Mouse (Mus musculus) forebrain, embryonic 13.5 days (tissue): ENCODE measurements around the gene Gm15517. TPM values are rescaled to one million over a fixed set of nuclear protein-coding genes. Genes with fewer than 3 reads are reported as not detected.

Experiments
- polyA plus RNA-seq: library from polyadenylated mRNA; unstranded; fragments of >200 nt; fragmentation: Nextera tagmentation; extraction: Ambion mirVana; gene quantifications from 2 replicates; pipeline ENCODE4 v1.2.1, GENCODE M21; 2015

Gene Gm15517
- polyA plus RNA-seq, 1 experiment from 2014 or later = not detected

Other genes with a start within 250 kb of the Gm15517 start
- gene Klk1b26, start 249.3 kb upstream of the Gm15517 start, polyA plus RNA-seq = not detected in 2 replicates
- gene Klk1b27, start 209.2 kb upstream of the Gm15517 start, polyA plus RNA-seq = not detected in 2 replicates
- not detected in 2 replicates for gene Klk1b21, start 159.1 kb upstream of the Gm15517 start, polyA plus RNA-seq
- not detected in 2 replicates for gene Klk1b22, start 148.8 kb upstream of the Gm15517 start, polyA plus RNA-seq
- gene Klk1b16, start 124.7 kb upstream of the Gm15517 start, polyA plus RNA-seq = not detected in 2 replicates
- gene Klk1b24, start 73.2 kb upstream of the Gm15517 start, polyA plus RNA-seq = not detected in 2 replicates
- gene Klk1b3, start 63.3 kb upstream of the Gm15517 start, polyA plus RNA-seq = not detected in 2 replicates
- gene Klk1b4, start 54.0 kb upstream of the Gm15517 start, polyA plus RNA-seq = not detected in 2 replicates
- gene Klk1b5, start 45.5 kb upstream of the Gm15517 start, polyA plus RNA-seq = not detected in 2 replicates
- not detected in 2 replicates for gene Klk1, start 36.1 kb upstream of the Gm15517 start, polyA plus RNA-seq
- gene Gm36864, start 25.3 kb upstream of the Gm15517 start, polyA plus RNA-seq = not detected in 2 replicates
- gene 1700028J19Rik, start 14.8 kb upstream of the Gm15517 start, polyA plus RNA-seq = 1.3 and 1.4 TPM in 2 replicates
- gene 2410002F23Rik, start 14.7 kb upstream of the Gm15517 start, polyA plus RNA-seq = 172 and 212 TPM in 2 replicates
- 0.14 and 0.21 TPM in 2 replicates for gene Acp4, start 4.1 kb upstream of the Gm15517 start, polyA plus RNA-seq
- gene Clec11a, start 45.5 kb downstream of the Gm15517 start, polyA plus RNA-seq = 3.0 and 3.4 TPM in 2 replicates
- gene Shank1, start 48.8 kb downstream of the Gm15517 start, polyA plus RNA-seq = 13.2 and 15.1 TPM in 2 replicates
- gene Syt3, start 122.7 kb downstream of the Gm15517 start, polyA plus RNA-seq = 10.1 and 10.6 TPM in 2 replicates
- gene 1700008O03Rik, start 124.4 kb downstream of the Gm15517 start, polyA plus RNA-seq = 0.59 and 1.1 TPM in 2 replicates
- gene Lrrc4b, start 167.6 kb downstream of the Gm15517 start, polyA plus RNA-seq = 11.6 and 12.6 TPM in 2 replicates
- gene Aspdh, start 203.9 kb downstream of the Gm15517 start, polyA plus RNA-seq = 3.8 and 4.0 TPM in 2 replicates
- gene Josd2, start 206.5 kb downstream of the Gm15517 start, polyA plus RNA-seq = 49.0 and 56.1 TPM in 2 replicates
- gene Emc10, start 235.1 kb downstream of the Gm15517 start, polyA plus RNA-seq = 101 and 106 TPM in 2 replicates
- 30.1 and 35.0 TPM in 2 replicates for gene Fam71e1, start 235.1 kb downstream of the Gm15517 start, polyA plus RNA-seq